Mouse (Mus musculus) liver, embryonic 16.5 days (tissue): ENCODE measurements around the gene Olfr530. TPM values are rescaled to one million over a fixed set of nuclear protein-coding genes. Genes with fewer than 3 reads are reported as not detected.

Source experiments
- ATAC-seq: fragments of 200-750 bp; cut with Nextera tagmentation; 2 replicates; pipeline ENCODE4 v1.8.0; 2017; ENCODE audit warnings: low read depth, mild to moderate bottlenecking, moderate number of reproducible peaks, moderate library complexity
- H3K27ac ChIP-seq: fragments of 300-500 bp; sonication (generic); 2 replicates; pipeline ENCODE4 v1.5.1; 2014; ENCODE audit warnings: mild to moderate bottlenecking, low read length
- H3K27me3 ChIP-seq: fragments of 300-500 bp; sonication (generic); 2 replicates; pipeline ENCODE4 v1.6.1; 2014; ENCODE audit warnings: low read depth, low read length, mixed read lengths; ENCODE audit not compliant: control insufficient read depth, insufficient read depth
- H3K36me3 ChIP-seq: fragments of 300-500 bp; sonication (generic); 2 replicates; pipeline ENCODE4 v1.6.1; 2014; ENCODE audit warnings: mild to moderate bottlenecking; ENCODE audit not compliant: control insufficient read depth, insufficient read depth
- H3K4me1 ChIP-seq: fragments of 300-500 bp; sonication (generic); 2 replicates; pipeline ENCODE4 v1.6.1; 2014; ENCODE audit warnings: low read depth, low read length, mixed read lengths; ENCODE audit not compliant: control insufficient read depth
- H3K4me2 ChIP-seq: fragments of 300-500 bp; sonication (generic); 2 replicates; pipeline ENCODE4 v1.6.1; 2014; ENCODE audit warnings: low read depth, low read length, mixed read lengths
- H3K4me3 ChIP-seq: fragments of 300-500 bp; sonication (generic); 2 replicates; pipeline ENCODE4 v1.5.1; 2014; ENCODE audit warnings: low read depth, mild to moderate bottlenecking, low read length
- H3K9ac ChIP-seq: fragments of 300-500 bp; sonication (generic); 2 replicates; pipeline ENCODE4 v1.6.1; 2014; ENCODE audit warnings: low read depth, low read length
- H3K9me3 ChIP-seq: fragments of 300-500 bp; sonication (generic); replicated peaks from 2 replicates; pipeline ENCODE4 v1.6.1; 2016; ENCODE audit warnings: low read length; ENCODE audit not compliant: control insufficient read depth
- WGBS: fragments of 180-500 bp; shearing (Covaris S2); extraction: QIAGEN DNeasy Blood & Tissue Kit; methylation state at CpG from one replicate; pipeline ENCODE4 v1.1.7; 2014; ENCODE audit not compliant: insufficient replicate concordance; 5-methylcytosine and 5-hydroxymethylcytosine counted together
- polyA plus RNA-seq: library from polyadenylated mRNA; unstranded; fragments of >200 nt; fragmentation: Nextera tagmentation; extraction: Ambion mirVana; gene quantifications from 2 replicates; pipeline ENCODE4 v1.2.1, GENCODE M21; 2015

Olfr530 gene
- polyA plus RNA-seq: not detected in 2 replicates

- Histone ChIP-seq H3K9me3 (no peaks in the 10 kb centered on the region), H3K4me2 (no peak within 1 kb of the TSS), H3K36me3 (no peaks in the 10 kb centered on the region), H3K4me3 (no peak within 1 kb of the TSS), H3K4me1 (no peaks in the 10 kb centered on the region), H3K27me3 (no peaks in the 10 kb centered on the region), H3K9ac (no peak within 1 kb of the TSS), H3K27ac (no peak within 1 kb of the TSS)
- no peak for ATAC-seq
- 21% methylated on average over 1 of the region's 1 CpGs for WGBS
Measured at GRCm38 (mm10) chr7:140376231-140376630, at the start of gene Olfr530. Gene Olfr530 (minus strand): TSS chr7:140376331.

DNA sequence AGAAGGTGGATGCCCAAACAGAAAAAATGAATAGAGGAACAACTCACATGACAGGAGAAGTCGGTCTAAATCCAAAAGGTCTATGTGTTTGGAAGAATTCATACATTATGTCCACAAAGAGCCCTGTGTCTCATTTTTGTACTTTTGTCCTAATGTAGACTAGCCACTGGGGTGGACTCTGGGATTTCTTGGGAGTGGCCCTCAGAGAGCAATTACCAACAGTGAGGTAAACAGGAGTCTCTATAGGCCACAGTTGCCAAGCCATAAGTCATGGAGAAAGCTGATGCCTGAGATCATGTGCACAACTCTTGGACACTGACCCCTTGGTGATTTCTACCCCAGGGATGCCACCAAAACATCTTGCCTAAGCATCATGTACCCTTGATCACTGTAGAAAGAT, 45.4 kb upstream of the Olfr530 start, which contains the start of gene Olfr532:
TSS of gene Olfr532 (minus strand) at position 101 of the 400 bp plus-strand sequence.
- no peak for ATAC-seq
- Histone ChIP-seq H3K9me3 (no peaks in the 10 kb centered on the region), H3K27ac (no peak within 1 kb of the TSS), H3K4me3 (no peak within 1 kb of the TSS), H3K9ac (no peak within 1 kb of the TSS), H3K27me3 (no peaks in the 10 kb centered on the region), H3K4me2 (no peak within 1 kb of the TSS), H3K4me1 (no peaks in the 10 kb centered on the region), H3K36me3 (no peaks in the 10 kb centered on the region)
- WGBS: 59% methylated on average over 1 of the region's 1 CpGs

GRCm38 (mm10) chr7:140402818-140403217, 26.7 kb upstream of the Olfr530 start, which contains the start of gene Olfr531:
Gene Olfr531 (minus strand): TSS chr7:140402918.
- 77% methylated on average over 1 of the region's 1 CpGs for WGBS
- Histone ChIP-seq H3K9me3 (no peaks in the 10 kb centered on the region), H3K27ac (no peak within 1 kb of the TSS), H3K4me1 (no peaks in the 10 kb centered on the region), H3K9ac (no peak within 1 kb of the TSS), H3K36me3 (no peaks in the 10 kb centered on the region), H3K4me3 (no peak within 1 kb of the TSS), H3K27me3 (no peaks in the 10 kb centered on the region), H3K4me2 (no peak within 1 kb of the TSS)
- ATAC-seq: no peak

- ATAC-seq: no peak
- WGBS: 65% methylated on average over 2 of the region's 2 CpGs
Measured at GRCm38 (mm10) chr7:140376911-140377310, 780 bp upstream of the Olfr530 start.

GRCm38 (mm10) chr7:140374300-140374699, 1.8 kb downstream of the Olfr530 start:
- Histone ChIP-seq H3K4me3 (no peak overlapping the region), H3K36me3 (no peaks in the 10 kb centered on the region), H3K4me2 (no peak overlapping the region), H3K9ac (no peak overlapping the region), H3K4me1 (no peaks in the 10 kb centered on the region), H3K9me3 (no peaks in the 10 kb centered on the region), H3K27me3 (no peaks in the 10 kb centered on the region), H3K27ac (no peak overlapping the region)
- 37% methylated on average over 4 of the region's 4 CpGs for WGBS
- ATAC-seq: no peak

More at GRCm38 (mm10) chr7:140376911-140377310, 780 bp upstream of the Olfr530 start:
- H3K27me3 ChIP-seq: no peaks in the 10 kb centered on the region
- H3K9ac ChIP-seq: no peak overlapping the region
- no peaks in the 10 kb centered on the region for H3K9me3 ChIP-seq
- H3K4me2 ChIP-seq: no peak overlapping the region
- H3K36me3 ChIP-seq: no peaks in the 10 kb centered on the region
- no peak overlapping the region for H3K4me3 ChIP-seq
- no peak overlapping the region for H3K27ac ChIP-seq
- H3K4me1 ChIP-seq: no peaks in the 10 kb centered on the region

DNA sequence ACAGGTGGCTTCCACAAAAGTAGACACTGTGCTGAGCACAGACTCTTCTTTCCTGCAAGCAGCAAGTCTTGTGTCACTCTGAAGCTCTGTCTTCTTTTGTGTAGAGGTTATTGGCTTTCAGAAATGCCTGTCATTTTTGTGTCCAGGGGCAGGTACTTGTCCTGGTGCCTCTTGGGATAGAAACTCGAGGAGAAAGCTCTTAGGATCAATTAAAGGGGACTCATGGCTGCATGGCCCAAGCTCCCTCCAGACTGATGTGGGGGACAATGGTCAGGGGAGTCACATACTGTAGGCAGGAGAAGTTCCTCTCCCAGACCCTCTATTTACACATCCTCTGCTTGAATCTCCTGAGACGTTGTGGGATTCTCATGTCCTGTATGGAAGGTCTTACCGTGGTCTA, 14.6 kb downstream of the Olfr530 start, which contains the start of gene Olfr60:
TSS of gene Olfr60 (minus strand) at position 101 of the 400 bp plus-strand sequence.
- Histone ChIP-seq H3K4me2 (no peak within 1 kb of the TSS), H3K9ac (no peak within 1 kb of the TSS), H3K4me3 (no peak within 1 kb of the TSS), H3K27me3 (no peaks in the 10 kb centered on the region), H3K36me3 (no peaks in the 10 kb centered on the region), H3K9me3 (no peaks in the 10 kb centered on the region), H3K27ac (no peak within 1 kb of the TSS), H3K4me1 (no peaks in the 10 kb centered on the region)
- no peak for ATAC-seq
- 37% methylated on average over 3 of the region's 3 CpGs for WGBS

- H3K4me2 ChIP-seq: no peak within 1 kb of the TSS
- no peaks in the 10 kb centered on the region for H3K4me1 ChIP-seq
- no peaks in the 10 kb centered on the region for H3K9me3 ChIP-seq
- WGBS: 80% methylated on average over 2 of the region's 2 CpGs
- no peaks in the 10 kb centered on the region for H3K36me3 ChIP-seq
- H3K27ac ChIP-seq: no peak within 1 kb of the TSS
- H3K4me3 ChIP-seq: no peak within 1 kb of the TSS
- no peak within 1 kb of the TSS for H3K9ac ChIP-seq
- no peaks in the 10 kb centered on the region for H3K27me3 ChIP-seq
- ATAC-seq: no peak
Measured at GRCm38 (mm10) chr7:140333717-140334116, 42.4 kb downstream of the Olfr530 start, which contains the start of gene Olfr527. Gene Olfr527 (plus strand): TSS chr7:140334017.

DNA sequence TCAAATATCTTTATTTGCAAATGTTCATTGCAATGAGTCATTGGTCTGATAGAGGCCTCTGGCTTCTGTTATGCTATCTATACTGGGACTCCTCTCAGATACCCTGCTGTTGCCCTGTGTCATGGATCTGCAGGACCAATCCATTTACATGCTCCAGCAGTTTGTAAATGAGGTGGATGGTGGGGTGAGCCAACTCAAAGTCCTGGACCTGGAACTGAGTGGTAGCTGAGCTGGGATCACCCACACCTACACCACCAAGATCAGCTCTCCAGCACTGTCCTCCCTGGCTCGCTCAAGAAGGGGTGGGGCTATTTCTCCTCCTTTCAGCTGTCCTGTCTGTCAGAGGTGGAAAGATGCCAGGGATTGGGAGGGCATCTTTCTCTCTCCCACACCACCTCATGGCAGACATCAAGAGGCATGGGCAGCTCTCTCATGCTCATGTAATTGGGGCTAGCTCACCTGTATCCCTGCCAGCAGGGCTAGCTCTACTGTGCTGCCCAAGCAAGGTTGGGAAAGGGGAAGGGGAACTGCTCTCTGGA, 46.3 kb downstream of the Olfr530 start:
- H3K27ac ChIP-seq: no peak overlapping the region
- WGBS: 21% methylated on average over 1 of the region's 1 CpGs
- H3K4me1 ChIP-seq: no peaks in the 10 kb centered on the region
- no peaks in the 10 kb centered on the region for H3K36me3 ChIP-seq
- no peak overlapping the region for H3K4me2 ChIP-seq
- no peak overlapping the region for H3K4me3 ChIP-seq
- H3K27me3 ChIP-seq: no peaks in the 10 kb centered on the region
- ATAC-seq: no peak
- H3K9ac ChIP-seq: no peak overlapping the region
- no peaks in the 10 kb centered on the region for H3K9me3 ChIP-seq
